Mouse (Mus musculus) kidney, adult 2 months (tissue): Measurements from ENCODE around the gene Olfr1438-ps1. TPM values are rescaled to one million over a fixed set of nuclear protein-coding genes. Genes with fewer than 3 reads are reported as not detected.
"Not testable (repeated sequence)": the region's sequence is repeated elsewhere in the genome, so short reads cannot be mapped to it uniquely, and the experiment has no call there.

ENCODE experiments used
- DNase-seq: peaks from one replicate; pipeline ENCODE4 v3.0.0; 2021
- H3K27ac ChIP-seq: fragments of 200-500 bp; 2 replicates; pipeline ENCODE4 v1.5.1; 2012; ENCODE audit warnings: low read depth, low read length, control low read depth, inconsistent platforms; ENCODE audit not compliant: insufficient read depth
- H3K27me3 ChIP-seq: fragments of 200-500 bp; replicated peaks from 2 replicates; pipeline ENCODE4 v1.6.1; 2012; ENCODE audit warnings: mild to moderate bottlenecking, moderate library complexity, low read length, inconsistent platforms; ENCODE audit not compliant: control insufficient read depth, insufficient read depth
- H3K36me3 ChIP-seq: fragments of 200-500 bp; 2 replicates; pipeline ENCODE4 v1.6.1; 2012; ENCODE audit warnings: mild to moderate bottlenecking, moderate library complexity, low read length, inconsistent platforms; ENCODE audit not compliant: control insufficient read depth, insufficient read depth
- H3K4me1 ChIP-seq: fragments of 200-500 bp; 2 replicates; pipeline ENCODE4 v1.6.1; 2011; ENCODE audit warnings: low read length; ENCODE audit not compliant: control insufficient read depth, insufficient read depth
- H3K4me3 ChIP-seq: fragments of 200-500 bp; 2 replicates; pipeline ENCODE4 v1.5.1; 2011; ENCODE audit warnings: mild to moderate bottlenecking, low read depth, low read length, control low read depth; ENCODE audit not compliant: insufficient read depth
- CTCF ChIP-seq: fragments of 200-500 bp; conservative IDR thresholded peaks from 2 replicates; pipeline ENCODE4 v1.5.1; 2011; ENCODE audit warnings: low read depth, mild to moderate bottlenecking, control low read depth, low read length, moderate library complexity, mixed read lengths; ENCODE audit not compliant: insufficient read depth, insufficient read length
- POLR2A ChIP-seq: fragments of 200-500 bp; IDR thresholded peaks from one replicate; pipeline ENCODE4 v1.6.1; 2011; ENCODE audit warnings: low read depth, low read length, control low read depth
- whole genome bisulfite sequencing: fragments of 180-500 bp; shearing (Covaris S2); methylation state at CpG from one replicate; pipeline ENCODE4 v1.1.7; 2018; 5-methylcytosine and 5-hydroxymethylcytosine counted together
- polyA plus RNA-seq: library from polyadenylated mRNA; depleted of rRNA; stranded (reverse); fragments of >200 nt; gene quantifications from 2 replicates; pipeline ENCODE4 v1.2.3, GENCODE M21; 2012; rRNA removed

Gene Olfr1438-ps1
- polyA plus RNA-seq = not detected in 2 replicates

DNA sequence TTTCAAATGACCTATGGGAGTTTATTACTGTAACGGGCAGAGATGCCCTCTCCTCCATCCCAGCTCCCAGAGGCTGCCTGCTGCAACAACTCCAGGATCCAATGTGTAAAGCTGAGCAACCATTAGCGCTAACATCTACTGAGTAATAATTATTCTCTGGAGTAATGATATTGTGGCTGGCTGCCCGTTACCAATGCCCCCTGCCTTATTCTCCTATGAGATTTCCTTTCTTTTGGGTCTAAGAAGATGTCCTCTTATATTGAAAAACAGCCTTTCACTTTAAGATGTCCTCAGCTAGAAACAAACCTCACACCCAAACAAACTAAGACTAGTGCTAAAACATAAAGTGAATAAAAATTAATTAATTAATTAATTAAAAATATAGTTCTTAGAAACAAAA, at the start of gene Olfr1438-ps1:
TSS of gene Olfr1438-ps1 (minus strand) at position 101 of the 400 bp plus-strand sequence.
- no peak within 1 kb of the TSS for H3K4me3 ChIP-seq
- H3K4me1 ChIP-seq = no peaks in the 10 kb centered on the region
- H3K27me3 ChIP-seq = no peaks in the 10 kb centered on the region
- WGBS = 80% methylated on average over 3 of the region's 3 CpGs
- no peaks in the 10 kb centered on the region for H3K36me3 ChIP-seq
- no peak for DNase-seq
- no peak for TF ChIP-seq POLR2A
- no peak for TF ChIP-seq CTCF
- no peak within 1 kb of the TSS for H3K27ac ChIP-seq

DNA sequence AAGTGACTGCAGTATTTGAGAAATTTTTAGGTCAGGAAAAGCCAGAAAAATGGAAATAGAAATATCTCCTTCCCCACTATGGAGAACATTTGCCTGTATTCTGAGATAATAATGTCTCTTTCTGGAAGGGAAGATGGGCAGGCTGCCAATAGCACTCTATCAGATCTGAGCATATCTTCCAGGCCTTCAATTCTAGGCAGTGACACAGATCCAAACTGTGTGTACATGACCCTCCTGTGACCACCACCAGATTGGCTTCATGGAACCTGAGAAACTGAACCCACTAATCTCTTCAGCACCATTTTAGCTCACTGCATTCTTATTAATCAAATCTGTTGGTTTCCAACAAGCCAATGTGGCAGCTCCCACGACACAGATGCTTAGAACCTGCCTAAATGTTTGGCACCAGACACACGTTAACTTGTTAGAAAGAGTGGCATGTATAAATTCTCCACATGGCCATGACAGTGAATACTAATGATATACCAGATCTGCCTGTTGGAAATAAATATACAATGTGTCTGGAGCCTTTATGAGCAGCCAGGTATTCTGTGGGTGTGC, 38.8 kb upstream of the Olfr1438-ps1 start:
- no peaks in the 10 kb centered on the region for H3K27me3 ChIP-seq
- no peaks in the 10 kb centered on the region for H3K4me1 ChIP-seq
- TF ChIP-seq CTCF (no peak), POLR2A (no peak)
- no peak overlapping the region for H3K4me3 ChIP-seq
- WGBS = 62% methylated on average over 2 of the region's 2 CpGs
- DNase-seq = no peak
- H3K27ac ChIP-seq = no peak overlapping the region
- H3K36me3 ChIP-seq = no peaks in the 10 kb centered on the region

DNA sequence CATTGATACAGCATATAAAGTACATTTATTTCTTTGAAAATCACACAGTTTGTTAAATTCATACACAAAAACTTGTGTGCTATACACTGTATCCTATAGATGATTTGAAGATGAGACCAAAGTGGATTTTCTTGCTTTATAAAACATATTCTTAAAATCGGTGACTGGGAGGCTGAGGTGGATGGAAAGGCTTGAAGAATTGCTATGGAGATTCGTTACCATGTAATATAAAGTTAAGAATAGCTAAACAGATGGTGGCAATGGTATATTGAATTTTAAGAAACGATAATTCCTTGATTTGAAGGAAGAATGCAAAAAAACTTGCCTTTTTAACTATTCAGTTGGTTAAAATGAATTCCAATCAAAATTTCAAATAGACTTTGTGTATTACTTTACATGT, 37.3 kb upstream of the Olfr1438-ps1 start:
- 77% methylated on average over 3 of the region's 3 CpGs for WGBS
- no peak for DNase-seq
- TF ChIP-seq CTCF = no peak
- no peak for TF ChIP-seq POLR2A
- H3K36me3 ChIP-seq = no peaks in the 10 kb centered on the region
- no peak overlapping the region for H3K4me3 ChIP-seq
- no peaks in the 10 kb centered on the region for H3K4me1 ChIP-seq
- no peaks in the 10 kb centered on the region for H3K27me3 ChIP-seq
- no peak overlapping the region for H3K27ac ChIP-seq

- Histone ChIP-seq H3K4me3 (no peak within 1 kb of the TSS), H3K36me3 (no peaks in the 10 kb centered on the region), H3K27ac (no peak within 1 kb of the TSS), H3K27me3 (no peaks in the 10 kb centered on the region), H3K4me1 (no peaks in the 10 kb centered on the region)
- no peak for TF ChIP-seq POLR2A
- TF ChIP-seq CTCF = no peak
- 65% methylated on average over 2 of the region's 2 CpGs for WGBS
- DNase-seq = no peak
These were observed 10.7 kb downstream of the Olfr1438-ps1 start, which contains the start of gene Olfr1437 for GRCm38 (mm10) chr19:12325001-12325400. Gene Olfr1437, minus strand, starts transcription at chr19:12325101.

DNA sequence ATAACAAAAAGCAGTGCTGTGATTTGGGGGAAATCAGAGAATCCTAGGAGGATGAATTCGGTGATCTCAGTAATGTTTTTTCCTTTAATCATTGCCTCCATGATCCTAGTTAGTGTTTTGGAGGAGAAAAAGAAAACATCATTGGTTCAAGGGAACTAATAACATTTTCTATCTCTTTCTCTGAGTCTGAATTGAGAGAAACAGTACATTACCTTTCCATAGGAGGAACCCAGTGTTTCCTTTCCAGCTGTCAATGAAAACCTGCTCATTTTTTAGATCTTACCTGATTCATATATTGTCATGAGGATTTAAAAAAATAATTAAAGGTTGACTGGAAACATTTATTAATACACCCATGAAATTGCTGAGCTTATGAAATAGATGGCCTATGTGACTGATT, 36.7 kb downstream of the Olfr1438-ps1 start, which contains the start of gene Olfr1436:
TSS of gene Olfr1436 (minus strand) at position 101 of the 400 bp plus-strand sequence.
- not testable (repeated sequence) for H3K4me1 ChIP-seq, DNase-seq, H3K27ac ChIP-seq, H3K4me3 ChIP-seq, H3K36me3 ChIP-seq, H3K27me3 ChIP-seq
- WGBS = 79% methylated on average over 1 of the region's 1 CpGs

GRCm38 (mm10) chr19:12292979-12293378, 42.7 kb downstream of the Olfr1438-ps1 start:
- no peaks in the 10 kb centered on the region for H3K27me3 ChIP-seq
- no peak for DNase-seq
- H3K27ac ChIP-seq = no peak overlapping the region
- H3K4me1 ChIP-seq = no peaks in the 10 kb centered on the region
- no peaks in the 10 kb centered on the region for H3K36me3 ChIP-seq
- TF ChIP-seq POLR2A (no peak), CTCF (no peak)
- H3K4me3 ChIP-seq = no peak overlapping the region

DNA sequence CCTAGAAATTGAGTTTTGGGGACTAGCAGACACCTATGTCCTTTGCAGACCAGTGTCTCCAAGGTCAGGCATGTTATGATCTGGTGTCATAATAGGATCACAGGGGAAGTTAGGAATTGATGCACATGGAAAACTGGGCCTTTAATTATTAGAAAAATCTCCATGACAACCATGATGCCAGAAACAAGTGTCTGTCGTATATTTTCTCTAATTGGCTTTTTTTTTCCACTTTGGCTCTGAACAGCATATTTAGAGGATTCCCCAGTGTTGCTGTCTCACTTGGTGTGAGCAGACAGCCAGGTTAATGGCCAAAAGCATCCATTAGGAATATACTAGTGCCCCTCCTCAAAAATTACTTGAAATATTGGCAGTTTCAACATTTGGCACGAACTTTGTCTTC, 56.2 kb downstream of the Olfr1438-ps1 start, which contains the start of gene Olfr1434:
TSS of gene Olfr1434 (plus strand) at position 301 of the 400 bp plus-strand sequence.
- no peaks in the 10 kb centered on the region; the same call in 1 of the 2 replicates for H3K27me3 ChIP-seq
- TF ChIP-seq POLR2A = no peak
- TF ChIP-seq CTCF = no peak
- no peak within 1 kb of the TSS for H3K4me3 ChIP-seq
- no peaks in the 10 kb centered on the region for H3K4me1 ChIP-seq
- 73% methylated on average over 2 of the region's 2 CpGs for WGBS
- H3K27ac ChIP-seq = no peak within 1 kb of the TSS
- DNase-seq = no peak
- no peaks in the 10 kb centered on the region for H3K36me3 ChIP-seq

Other genes starting within 250 kb of the Olfr1438-ps1 start
- gene Olfr1426, start 243.9 kb downstream of the Olfr1438-ps1 start, polyA plus RNA-seq = not detected in 2 replicates
- gene Olfr1427, start 232.6 kb downstream of the Olfr1438-ps1 start, polyA plus RNA-seq = not detected in 2 replicates
- not detected in 2 replicates for gene Olfr1428, start 220.0 kb downstream of the Olfr1438-ps1 start, polyA plus RNA-seq
- gene Olfr76, start 212.7 kb downstream of the Olfr1438-ps1 start, polyA plus RNA-seq = not detected in 2 replicates
- gene Olfr1555-ps1, start 165.8 kb downstream of the Olfr1438-ps1 start, polyA plus RNA-seq = not detected in 2 replicates
- gene Olfr1431, start 135.3 kb downstream of the Olfr1438-ps1 start, polyA plus RNA-seq = not detected in 2 replicates
- not detected in 2 replicates for gene Olfr1432, start 103.3 kb downstream of the Olfr1438-ps1 start, polyA plus RNA-seq
- gene Olfr262, start 94.3 kb downstream of the Olfr1438-ps1 start, polyA plus RNA-seq = not detected in 2 replicates
- gene Olfr235, start 74.9 kb downstream of the Olfr1438-ps1 start, polyA plus RNA-seq = not detected in 2 replicates
- not detected in 2 replicates for gene Olfr1434, start 56.1 kb downstream of the Olfr1438-ps1 start, polyA plus RNA-seq
- gene Olfr1436, start 36.8 kb downstream of the Olfr1438-ps1 start, polyA plus RNA-seq = not detected in 2 replicates
- gene Olfr1437, start 10.8 kb downstream of the Olfr1438-ps1 start, polyA plus RNA-seq = not detected in 2 replicates
- gene Olfr1440, start 51.4 kb upstream of the Olfr1438-ps1 start, polyA plus RNA-seq = not detected in 2 replicates
- gene Olfr1441, start 81.5 kb upstream of the Olfr1438-ps1 start, polyA plus RNA-seq = not detected in 2 replicates
- not detected in 2 replicates for gene Pfpl, start 92.0 kb upstream of the Olfr1438-ps1 start, polyA plus RNA-seq
- gene Mpeg1, start 124.9 kb upstream of the Olfr1438-ps1 start, polyA plus RNA-seq = 3.8 and 7.4 TPM in 2 replicates
- gene Dtx4, start 165.5 kb upstream of the Olfr1438-ps1 start, polyA plus RNA-seq = 10.6 and 11.3 TPM in 2 replicates
- gene Fam111a, start 209.8 kb upstream of the Olfr1438-ps1 start, polyA plus RNA-seq = 0.45 and 1.4 TPM in 2 replicates